Mouse (Mus musculus) 416B (cell line): ENCODE data around the gene Otud7a.
"Not testable (repeated sequence)": the region's sequence is repeated elsewhere in the genome, so short reads cannot be mapped to it uniquely, and the experiment has no call there.

Source experiments
- DNase-seq: peaks from one replicate; pipeline ENCODE4 v3.0.0; 2011; ENCODE audit warnings: low read depth

The Otud7a gene

GRCm38 (mm10) chr7:63559679-63560078 lies 115.1 kb downstream of the Otud7a start:
- DNase-seq, result no peak

DNA sequence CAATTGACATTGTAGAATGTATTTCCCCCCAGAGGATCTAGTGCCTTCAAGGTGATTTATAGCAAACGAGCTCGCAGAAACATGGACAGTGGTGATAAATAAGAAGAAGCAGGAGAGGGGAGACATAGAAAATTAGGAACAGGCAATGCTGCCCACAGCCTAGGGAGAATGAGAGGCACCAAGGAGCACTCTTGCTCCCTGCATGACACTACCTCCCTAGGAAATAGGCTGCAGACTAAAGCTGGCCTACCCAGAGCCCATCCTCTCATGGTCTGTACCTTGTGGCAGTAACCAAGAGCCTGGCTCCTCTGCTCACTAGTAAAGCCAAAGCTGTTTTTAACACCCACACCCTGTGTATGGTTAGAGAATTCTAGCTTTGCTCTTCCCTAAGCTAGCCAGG lies 138.8 kb downstream of the Otud7a start:
- DNase-seq, result no peak

- no peak for DNase-seq
Measured at GRCm38 (mm10) chr7:63586184-63586870, 141.8 kb downstream of the Otud7a start.

GRCm38 (mm10) chr7:63590305-63590704 lies 145.8 kb downstream of the Otud7a start:
- no peak for DNase-seq

DNA sequence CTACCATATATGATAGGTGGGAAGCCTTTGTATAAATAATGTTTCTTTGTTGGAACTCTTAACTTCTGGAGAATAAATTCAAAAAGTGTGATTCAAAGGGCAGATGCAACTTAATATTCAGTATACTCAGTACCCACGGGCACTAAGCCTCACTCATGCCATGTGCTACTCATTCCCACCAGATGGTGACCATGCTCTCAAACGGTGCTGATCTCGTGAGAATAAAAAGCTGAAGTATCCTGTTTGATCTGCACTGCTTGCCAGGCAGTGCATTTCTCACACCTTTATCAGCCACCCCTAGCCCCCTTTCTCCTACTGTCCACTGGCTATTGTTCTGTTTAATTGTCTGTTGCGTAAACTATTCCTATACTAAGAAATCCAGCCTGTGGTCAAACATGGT lies 146.8 kb downstream of the Otud7a start:
- no peak for DNase-seq

- no peak for DNase-seq
Measured at GRCm38 (mm10) chr7:63592061-63592460, 147.5 kb downstream of the Otud7a start.

DNA sequence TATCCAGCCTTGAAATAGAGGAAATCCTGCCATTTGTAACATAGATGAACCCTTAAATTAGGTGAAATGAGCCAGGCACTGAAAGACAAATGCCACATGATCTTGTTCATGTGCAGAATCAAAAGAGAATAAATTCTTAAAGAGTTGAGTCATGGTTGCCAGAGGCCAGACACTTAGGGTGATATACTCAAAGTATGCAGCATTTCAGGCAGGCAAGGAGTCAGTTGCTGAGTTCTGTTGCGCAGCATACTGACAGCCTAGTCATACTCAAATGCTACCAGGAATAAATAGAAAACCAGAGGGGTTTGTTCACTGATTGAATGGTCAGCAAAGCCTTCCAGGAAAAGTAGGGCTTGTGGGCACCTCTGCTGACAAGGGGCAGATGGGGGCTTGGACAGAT lies 160.3 kb downstream of the Otud7a start:
- DNase-seq, result no peak

- DNase-seq, result peak; percentile 12
Measured at GRCm38 (mm10) chr7:63617018-63617417, 172.5 kb downstream of the Otud7a start.

GRCm38 (mm10) chr7:63620776-63621340 lies 176.3 kb downstream of the Otud7a start:
- no peak for DNase-seq

DNA sequence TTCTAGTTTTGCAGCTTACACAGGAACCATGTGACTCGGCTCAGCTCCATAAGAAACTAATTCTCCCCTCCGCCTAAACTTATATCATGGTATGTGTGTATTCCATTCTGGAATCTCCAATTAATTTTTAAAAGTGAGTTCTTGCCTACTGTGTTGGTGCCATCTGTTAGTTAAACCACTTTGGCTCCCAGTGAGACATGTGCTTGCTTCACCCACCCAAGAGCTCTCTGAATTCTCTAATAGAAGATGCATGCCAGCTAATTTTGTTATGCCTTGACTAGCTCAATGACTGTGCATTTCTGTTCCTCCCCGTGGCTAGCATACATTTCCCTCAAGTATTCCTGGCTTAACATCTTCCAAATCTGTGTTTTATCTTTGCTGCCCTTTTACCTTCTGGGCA lies 193.1 kb downstream of the Otud7a start:
- DNase-seq, result no peak

- DNase-seq, result no peak
Measured at GRCm38 (mm10) chr7:63644002-63644401, 199.5 kb downstream of the Otud7a start.

GRCm38 (mm10) chr7:63647136-63647535 lies 202.6 kb downstream of the Otud7a start:
- no peak for DNase-seq

DNA sequence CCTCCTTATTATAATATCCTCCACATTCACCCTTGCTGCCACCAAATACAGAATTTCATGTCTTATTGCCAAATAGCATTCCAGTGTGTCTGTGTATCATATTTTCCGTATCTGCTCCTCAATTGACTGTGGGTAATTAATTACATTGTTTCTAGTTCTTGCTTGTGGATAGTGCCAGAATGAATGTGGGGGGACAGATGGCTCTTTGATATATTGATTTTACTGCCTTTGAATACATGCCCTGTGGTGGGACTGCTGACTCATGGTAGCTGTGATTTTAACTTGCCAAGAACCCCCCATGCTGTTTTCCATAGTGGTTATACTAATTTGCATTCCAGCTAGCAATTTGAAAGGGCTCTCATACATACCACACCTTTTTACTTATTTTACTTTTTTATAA lies 215.7 kb downstream of the Otud7a start:
- DNase-seq, result no peak

- no peak for DNase-seq
Measured at GRCm38 (mm10) chr7:63662757-63663156, 218.2 kb downstream of the Otud7a start.

GRCm38 (mm10) chr7:63665496-63665895 lies 220.9 kb downstream of the Otud7a start:
- no peak for DNase-seq

- DNase-seq, result no peak
Measured at GRCm38 (mm10) chr7:63667986-63668741, 223.6 kb downstream of the Otud7a start.

DNA sequence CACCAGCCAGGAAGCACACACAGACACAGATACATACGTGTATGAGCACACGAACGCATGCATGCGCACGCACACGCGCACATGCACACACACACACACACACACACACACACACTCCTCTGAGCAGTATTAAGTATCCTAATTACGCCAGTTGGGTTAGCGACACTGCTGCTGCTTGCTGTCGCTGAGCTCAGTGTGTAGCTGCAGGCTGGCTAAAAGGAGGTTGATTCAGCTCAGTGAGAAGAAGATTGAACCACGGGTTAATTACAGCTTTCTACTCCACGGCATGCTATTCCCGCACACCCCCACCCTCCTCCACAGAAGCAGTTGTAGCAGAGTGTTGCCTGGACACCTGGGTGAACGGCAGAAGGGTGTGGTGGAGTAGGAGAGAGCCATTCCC lies 224.4 kb downstream of the Otud7a start:
- DNase-seq, result no peak

DNA sequence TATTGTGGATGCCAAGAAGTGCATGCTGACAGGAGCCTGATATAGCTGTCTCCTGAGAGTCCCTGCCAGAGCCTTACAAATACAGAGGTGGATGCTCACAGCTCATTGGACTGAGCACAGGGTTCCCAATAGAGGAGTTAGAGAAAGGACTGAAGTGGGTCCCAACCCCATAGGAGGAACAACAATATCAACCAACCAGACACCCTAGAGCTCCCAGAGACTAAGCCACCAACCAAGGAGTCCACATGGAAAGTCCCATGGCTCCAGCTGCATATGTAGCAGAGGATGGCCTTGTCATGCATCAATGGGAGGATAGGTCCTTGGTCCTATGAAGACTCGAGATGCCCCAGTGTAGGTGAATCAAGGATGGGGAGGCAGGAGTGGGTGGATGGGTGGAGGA lies 226.4 kb downstream of the Otud7a start:
- not testable (repeated sequence) for DNase-seq

- DNase-seq, result peak; percentile 44
Measured at GRCm38 (mm10) chr7:63671904-63672303, 227.4 kb downstream of the Otud7a start.

DNA sequence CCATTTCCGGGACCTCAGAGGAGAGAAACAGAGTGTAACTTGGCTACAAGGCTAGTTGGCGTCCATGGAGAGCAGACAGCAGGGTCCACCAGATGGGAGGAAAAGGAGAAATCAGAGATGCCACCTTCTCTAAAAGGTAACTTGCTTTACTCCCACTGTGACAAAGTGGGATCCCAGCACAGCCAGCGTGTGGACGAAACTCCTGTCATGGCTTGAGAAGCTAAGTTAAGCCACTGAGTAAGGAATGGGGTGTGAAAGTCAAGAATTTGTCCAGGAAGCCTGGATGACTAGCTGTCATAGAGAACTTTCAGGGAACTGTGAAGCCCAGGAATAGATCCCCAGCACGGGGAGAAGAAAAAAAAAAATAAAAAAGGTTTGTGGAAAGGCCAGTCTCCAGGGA lies 232.1 kb downstream of the Otud7a start:
- no peak for DNase-seq

- no peak for DNase-seq
Measured at GRCm38 (mm10) chr7:63677149-63677548, 232.6 kb downstream of the Otud7a start.

DNA sequence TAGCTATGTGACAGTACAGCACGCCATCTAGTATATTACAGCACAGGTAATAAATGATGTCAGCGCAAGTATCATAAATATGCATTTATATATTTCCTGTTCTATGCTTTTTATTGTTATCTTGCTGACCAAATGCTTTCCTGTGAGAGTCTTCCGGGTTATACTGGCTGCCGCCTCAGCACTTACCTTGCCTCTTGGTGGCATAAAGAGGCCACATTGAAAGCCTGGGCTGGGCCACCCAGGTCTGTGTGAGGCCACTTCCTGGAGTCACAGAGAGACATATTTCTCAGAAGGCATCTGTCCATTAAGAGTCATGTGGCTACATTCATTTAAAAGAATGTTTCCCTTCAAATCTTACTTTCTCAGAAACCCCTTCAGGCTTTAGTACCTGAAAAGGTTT lies 242.5 kb downstream of the Otud7a start:
- no peak for DNase-seq

DNA sequence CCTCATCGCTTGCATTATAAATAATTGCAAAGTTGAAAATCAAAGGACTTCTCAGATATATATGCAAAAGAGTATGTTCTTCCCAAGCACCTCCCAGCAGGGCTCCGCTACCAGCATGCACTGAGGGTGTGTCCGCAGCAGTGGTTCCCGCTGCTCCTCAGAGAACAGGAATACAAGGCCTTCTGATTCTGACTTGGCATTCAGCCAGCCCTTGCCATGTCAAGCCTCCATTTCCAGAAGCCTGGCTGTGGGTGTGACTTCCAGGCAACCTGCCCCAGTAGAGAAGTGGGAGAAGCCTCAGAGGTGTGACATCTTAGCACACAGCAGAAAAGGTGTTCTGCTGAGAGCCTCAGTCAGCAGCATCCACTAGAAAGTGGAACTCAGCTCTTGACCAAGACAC lies 253.4 kb downstream of the Otud7a start:
- no peak for DNase-seq
